Mouse (Mus musculus) left cerebral cortex, postnatal 10 days (tissue): ENCODE results near the gene Soat2. TPM values are rescaled to one million over a fixed set of nuclear protein-coding genes. Genes with fewer than 3 reads are reported as not detected.
A peak's percentile ranks its signal among the peaks of the same experiment; 100 is the strongest.

ENCODE experiments used
- DNase-seq, 2 experiments: peaks; one replicate each; pipeline ENCODE4 v3.0.0; 2021 to 2022; ENCODE audit warnings: low spot score in 2 of 2, mixed read lengths in 1 of 2; ENCODE audit errors: extremely low spot score in 1 of 2
- intact Hi-C: fragments of 180-260 bp; cut with DNase I; formaldehyde crosslinking; loops from one replicate; pipeline ENCODE4 v1.15.1; 2025
- total RNA-seq, 2 experiments: library from RNA; stranded (reverse); gene quantifications; 2 replicates each; pipeline ENCODE4 v1.2.3; 2021

Gene Soat2
- total RNA-seq, 2 experiments from 2014 or later = 0.16 TPM; not detected in 1

GRCm38 (mm10) chr15:102204674-102205505 is 54.6 kb downstream of the Soat2 start, which contains the start of gene Csad:
Csad (minus strand) TSS chr15:102204724.
- intact Hi-C loops = no loop called here
- DNase-seq = no peak

GRCm38 (mm10) chr15:102205779-102206178 is 55.5 kb downstream of the Soat2 start:
- intact Hi-C loops = no loop called here
- DNase-seq = peak; percentile 58 to 72

- intact Hi-C loops = no loop called here
- no peak for DNase-seq
Measured at GRCm38 (mm10) chr15:102207351-102207750, 57.0 kb downstream of the Soat2 start.

GRCm38 (mm10) chr15:102208092-102208561 is 57.8 kb downstream of the Soat2 start:
- no peak for DNase-seq
- intact Hi-C loops = no loop called here

GRCm38 (mm10) chr15:102209114-102209513 is 58.8 kb downstream of the Soat2 start:
- no peak for DNase-seq
- intact Hi-C loops = no loop called here

GRCm38 (mm10) chr15:102210816-102211215 is 60.5 kb downstream of the Soat2 start:
- intact Hi-C loops = no loop called here
- DNase-seq = no peak

- DNase-seq = no peak
- intact Hi-C loops = no loop called here
Measured at GRCm38 (mm10) chr15:102211895-102212294, 61.6 kb downstream of the Soat2 start.

Other genes starting within 250 kb of the Soat2 start
- gene Krt4, start 225.8 kb upstream of the Soat2 start, total RNA-seq = not detected
- gene Krt79, start 210.2 kb upstream of the Soat2 start, total RNA-seq = not detected
- under 1 TPM in 1 of 2 experiments, not detected in 1; 0.09 TPM for gene Krt78, start 196.2 kb upstream of the Soat2 start, total RNA-seq
- not detected for gene Krt8, start 146.0 kb upstream of the Soat2 start, total RNA-seq
- under 1 TPM in 1 of 2 experiments, not detected in 1; 0.77 TPM for gene Krt18, start 122.3 kb upstream of the Soat2 start, total RNA-seq
- 100 to 1,000 TPM; 176 to 177 TPM for gene Eif4b, start 76.8 kb upstream of the Soat2 start, total RNA-seq
- 10 to 100 TPM; 12.2 to 13.1 TPM for gene Tns2, start 50.1 kb upstream of the Soat2 start, total RNA-seq
- 100 to 1,000 TPM; 149 to 150 TPM for gene Spryd3, start 14.3 kb upstream of the Soat2 start, total RNA-seq
- 1 to 10 TPM; 3.1 to 4.1 TPM for gene Igfbp6, start 6.2 kb upstream of the Soat2 start, total RNA-seq
- gene Zfp740, start 52.7 kb downstream of the Soat2 start, total RNA-seq = 10 to 100 TPM; 53.2 to 56.7 TPM
- gene Csad, start 54.2 kb downstream of the Soat2 start, total RNA-seq = 10 to 100 TPM; 25.8 to 27.5 TPM
- gene Itgb7, start 81.4 kb downstream of the Soat2 start, total RNA-seq = 1 to 10 TPM in 1 of 2 experiments, under 1 TPM in 1; 0.71 to 1.3 TPM
- gene Rarg, start 107.0 kb downstream of the Soat2 start, total RNA-seq = 10 to 100 TPM in 1 of 2 experiments, 1 to 10 TPM in 1; 9.3 to 11.4 TPM
- not detected for gene Gm9918, start 120.0 kb downstream of the Soat2 start, total RNA-seq
- 10 to 100 TPM; 35.7 to 36.0 TPM for gene Mfsd5, start 128.9 kb downstream of the Soat2 start, total RNA-seq
- gene Espl1, start 145.7 kb downstream of the Soat2 start, total RNA-seq = 1 to 10 TPM; 2.0 to 2.9 TPM
- gene Pfdn5, start 175.6 kb downstream of the Soat2 start, total RNA-seq = 100 to 1,000 TPM; 344 to 355 TPM
- 10 to 100 TPM; 48.0 to 53.3 TPM for gene Myg1, start 181.2 kb downstream of the Soat2 start, total RNA-seq
- 10 to 100 TPM; 20.2 to 30.8 TPM for gene Aaas, start 200.2 kb downstream of the Soat2 start, total RNA-seq
- under 1 TPM; 0.26 to 0.39 TPM for gene Sp7, start 216.7 kb downstream of the Soat2 start, total RNA-seq